Mouse (Mus musculus) cerebellum, adult 9-10 months (tissue): ENCODE results near the gene Gimap5.

Source experiments
- DNase-seq: peaks from one replicate; pipeline ENCODE4 v3.0.0; 2022

Gene Gimap5

DNA sequence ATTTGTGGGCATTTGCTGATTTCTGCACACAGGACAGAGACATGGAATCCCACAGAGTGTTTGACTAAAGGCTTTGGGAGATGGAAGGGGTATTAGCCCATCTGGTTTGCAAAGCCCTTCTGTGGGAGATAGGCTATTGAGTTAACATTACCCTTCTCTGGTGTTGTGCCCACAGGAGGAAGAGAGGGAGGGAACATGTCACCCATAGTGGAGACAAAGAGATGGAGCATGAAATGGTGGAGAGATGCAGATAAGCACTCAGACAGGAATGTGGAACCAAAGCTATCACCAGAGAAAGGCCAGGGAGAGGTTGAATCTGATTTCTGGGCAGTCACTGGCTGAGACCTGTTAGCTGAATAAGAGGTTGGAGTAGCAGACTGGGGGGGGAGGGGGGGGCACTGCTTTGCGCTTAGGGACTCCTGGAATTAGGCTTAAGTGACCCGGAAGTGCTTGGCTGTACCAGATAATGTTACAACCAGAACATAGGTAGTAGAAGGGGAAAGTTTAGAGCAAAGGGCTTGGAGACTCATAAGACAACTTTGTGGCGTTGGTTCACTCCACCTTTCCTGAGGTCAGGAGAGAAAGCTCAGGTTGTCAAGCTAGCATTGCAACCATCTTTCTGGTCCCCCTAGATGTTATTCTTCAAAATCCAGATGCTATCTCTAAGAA, 5.4 kb upstream of the Gimap5 start:
- no peak for DNase-seq

DNA sequence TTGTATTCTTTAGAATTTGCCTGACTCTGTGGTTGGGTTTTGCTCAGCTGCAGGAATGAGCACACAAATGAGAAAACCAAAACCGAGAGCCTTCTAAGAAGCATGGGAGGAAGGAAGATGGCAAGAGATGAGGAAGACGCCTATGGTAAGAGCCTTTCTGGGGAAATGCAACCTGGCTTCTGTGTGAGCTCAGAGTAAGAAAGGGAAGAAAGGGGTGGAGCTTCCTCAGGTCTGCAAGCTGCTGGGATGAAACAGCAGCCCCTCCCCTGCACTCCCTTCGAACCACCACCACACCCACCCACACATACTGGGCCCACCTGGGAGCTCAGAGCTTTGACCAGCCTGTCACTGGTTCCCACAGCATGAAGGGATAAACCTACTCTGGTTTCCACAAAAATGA, 4.7 kb upstream of the Gimap5 start:
- no peak for DNase-seq

DNA sequence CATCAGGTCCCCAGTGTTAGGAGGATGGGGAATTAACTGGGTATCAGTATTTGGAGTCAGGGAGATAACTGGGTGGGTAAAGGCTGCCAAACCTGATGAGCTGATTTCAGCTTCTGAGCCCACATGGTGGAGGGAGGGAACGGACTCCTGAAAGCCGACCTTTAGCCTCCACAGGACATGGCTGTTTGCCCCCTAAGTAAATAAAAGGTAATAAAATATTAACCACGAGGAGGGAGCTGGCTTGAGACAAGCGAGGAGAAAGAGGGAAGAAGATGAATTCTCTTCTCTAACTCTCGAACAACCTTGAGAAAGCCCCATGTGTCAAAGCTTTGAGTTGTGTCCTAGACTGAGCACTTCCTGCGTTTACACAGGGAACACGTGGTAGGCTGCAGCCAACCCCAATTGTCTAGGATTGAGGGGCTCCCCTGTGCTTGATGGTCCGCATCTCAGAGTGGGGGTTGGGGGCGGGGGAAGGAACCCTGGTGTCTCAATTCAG, 4.2 kb upstream of the Gimap5 start:
- no peak for DNase-seq

DNA sequence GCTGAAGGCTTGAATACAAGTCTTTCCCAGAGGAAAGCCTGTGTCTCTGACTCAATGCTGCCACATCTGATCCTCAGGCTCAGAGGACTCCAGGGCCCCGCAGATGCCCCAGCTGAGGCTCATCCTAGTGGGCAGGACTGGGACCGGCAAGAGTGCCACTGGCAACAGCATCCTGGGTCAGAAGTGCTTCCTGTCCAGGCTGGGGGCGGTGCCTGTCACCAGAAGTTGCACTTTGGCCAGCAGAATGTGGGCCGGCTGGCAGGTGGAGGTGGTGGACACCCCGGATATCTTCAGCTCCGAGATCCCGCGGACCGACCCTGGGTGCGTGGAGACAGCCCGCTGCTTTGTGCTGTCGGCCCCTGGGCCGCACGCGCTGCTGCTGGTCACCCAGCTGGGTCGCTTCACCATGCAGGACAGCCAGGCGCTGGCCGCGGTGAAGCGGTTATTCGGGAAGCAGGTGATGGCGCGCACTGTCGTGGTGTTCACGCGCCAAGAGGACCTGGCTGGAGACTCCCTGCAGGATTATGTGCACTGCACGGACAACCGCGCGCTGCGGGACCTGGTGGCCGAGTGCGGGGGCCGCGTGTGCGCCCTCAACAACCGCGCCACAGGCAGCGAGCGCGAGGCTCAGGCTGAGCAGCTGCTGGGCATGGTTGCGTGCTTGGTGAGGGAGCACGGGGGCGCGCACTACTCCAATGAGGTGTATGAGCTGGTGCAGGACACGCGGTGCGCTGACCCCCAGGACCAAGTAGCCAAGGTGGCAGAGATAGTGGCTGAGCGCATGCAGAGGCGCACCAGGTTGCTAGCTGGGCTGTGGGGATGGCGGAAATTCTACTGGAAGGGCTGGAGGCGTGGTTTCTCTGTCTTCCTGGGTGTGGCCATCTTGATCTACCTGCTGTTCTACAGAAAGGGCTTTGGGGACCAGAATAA, 3.3 kb upstream of the Gimap5 start:
- DNase-seq: no peak

DNA sequence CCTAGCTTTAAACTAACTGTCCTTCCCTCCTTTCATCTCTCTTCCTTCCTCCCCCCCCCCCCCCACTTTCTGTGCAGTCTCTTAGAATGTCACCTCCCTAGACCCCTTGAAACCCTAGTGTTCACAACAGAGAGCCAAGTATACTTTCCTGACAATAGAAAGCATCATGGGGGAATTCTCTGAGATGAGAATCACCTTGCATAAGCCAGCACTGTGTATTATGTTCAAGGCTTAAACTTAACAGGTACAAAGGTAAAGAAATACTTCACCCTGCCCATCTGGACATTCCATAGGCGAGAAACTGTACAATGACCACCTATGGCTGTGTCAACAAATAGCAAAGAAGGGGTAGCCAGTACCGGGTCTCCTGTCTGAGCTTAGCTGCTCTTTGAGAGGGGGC, 507 bp upstream of the Gimap5 start:
- DNase-seq: no peak

DNA sequence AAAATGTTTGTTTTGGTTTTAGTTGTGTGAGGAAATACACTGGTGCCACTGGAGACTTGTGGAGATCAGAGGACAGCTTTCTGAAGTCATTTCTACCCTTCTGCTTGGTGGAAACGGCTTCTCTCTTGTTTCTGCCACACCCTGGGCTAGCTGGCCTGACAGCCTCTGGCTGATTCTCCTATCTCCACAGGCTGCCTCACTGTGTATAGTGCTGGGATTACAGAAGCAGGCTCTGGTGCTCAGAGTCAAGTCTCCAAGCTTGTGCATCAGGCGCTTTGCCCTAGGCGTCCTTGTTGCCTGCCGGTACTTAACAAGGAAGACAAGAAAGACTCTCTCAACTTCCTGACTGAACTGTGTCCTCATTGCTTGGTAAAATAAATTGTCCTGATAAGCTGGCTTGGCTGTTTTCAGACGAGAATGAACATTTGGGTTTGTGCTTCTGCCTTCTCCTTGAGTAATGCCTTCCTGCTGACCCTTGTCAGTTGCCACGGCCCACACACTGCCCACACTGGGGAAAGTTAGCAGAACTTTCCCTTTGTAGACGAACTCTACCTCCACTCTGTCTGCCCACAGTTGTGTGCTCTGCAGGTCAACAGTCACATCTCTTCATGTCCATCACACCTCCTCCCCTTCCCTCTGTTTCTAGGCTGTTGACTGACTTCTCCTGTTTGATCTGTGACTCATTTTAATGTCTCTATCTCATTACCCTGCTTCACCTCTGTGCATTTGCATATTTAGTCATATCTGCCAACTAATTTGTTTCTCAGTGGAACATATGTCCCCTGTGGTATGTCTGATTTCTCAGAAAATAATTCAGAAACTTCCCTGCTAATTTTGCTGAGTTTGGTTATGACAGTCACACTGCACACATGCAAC, 1.3 kb downstream of the Gimap5 start:
- no peak for DNase-seq

DNA sequence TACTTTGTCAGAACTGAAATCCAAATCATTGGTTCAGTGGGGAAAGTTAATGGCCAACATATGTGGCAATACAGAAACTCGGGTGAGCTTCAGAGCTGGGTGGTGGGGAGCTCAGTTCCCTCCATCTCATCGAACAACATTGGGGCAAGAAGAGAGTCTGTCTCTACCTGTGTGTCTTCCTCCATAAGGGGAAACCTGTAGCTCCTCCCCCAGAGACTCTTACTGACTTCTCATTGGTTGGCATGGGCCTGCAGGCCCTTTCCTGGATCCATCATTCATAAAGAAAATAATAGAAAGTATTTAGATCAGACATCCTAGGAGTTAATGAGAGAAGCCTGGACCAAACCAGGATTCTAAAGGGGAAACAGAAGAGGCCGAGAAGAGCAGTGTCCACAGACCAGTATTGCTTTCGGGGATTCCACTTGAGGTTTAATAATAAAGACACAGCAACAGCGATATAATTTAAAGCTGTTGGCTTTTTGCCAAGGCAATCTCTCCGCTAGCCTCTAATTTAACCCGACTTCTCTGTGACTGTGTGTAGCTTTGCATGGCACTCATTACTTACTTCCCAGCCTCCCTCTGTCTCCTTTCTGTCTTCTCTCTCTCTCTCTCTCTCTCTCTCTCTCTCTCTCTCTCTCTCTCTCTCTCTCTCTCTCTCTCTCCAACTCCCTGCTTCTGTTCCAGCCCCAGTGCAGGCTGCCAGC, 17.7 kb downstream of the Gimap5 start:
- DNase-seq: no peak

DNA sequence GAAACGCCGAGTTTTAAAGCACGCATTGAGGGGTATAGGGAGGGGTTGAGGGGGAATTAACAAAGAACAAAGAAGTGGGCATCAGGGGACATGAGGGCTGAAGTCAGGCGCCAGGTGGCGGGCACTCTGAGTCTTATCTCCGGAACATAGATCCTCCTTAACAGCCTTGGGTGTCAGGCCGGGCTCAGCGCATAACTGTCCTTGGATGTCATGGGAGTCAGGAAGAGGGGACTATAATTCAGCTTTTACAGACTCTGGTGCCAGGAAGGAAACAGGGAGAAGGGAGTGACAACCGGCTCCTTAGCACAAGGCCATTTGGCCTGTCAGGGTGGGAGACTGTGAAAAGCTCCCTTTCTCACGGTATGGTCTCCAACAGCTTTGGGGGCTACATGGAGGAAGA, 18.5 kb downstream of the Gimap5 start:
- no peak for DNase-seq

DNA sequence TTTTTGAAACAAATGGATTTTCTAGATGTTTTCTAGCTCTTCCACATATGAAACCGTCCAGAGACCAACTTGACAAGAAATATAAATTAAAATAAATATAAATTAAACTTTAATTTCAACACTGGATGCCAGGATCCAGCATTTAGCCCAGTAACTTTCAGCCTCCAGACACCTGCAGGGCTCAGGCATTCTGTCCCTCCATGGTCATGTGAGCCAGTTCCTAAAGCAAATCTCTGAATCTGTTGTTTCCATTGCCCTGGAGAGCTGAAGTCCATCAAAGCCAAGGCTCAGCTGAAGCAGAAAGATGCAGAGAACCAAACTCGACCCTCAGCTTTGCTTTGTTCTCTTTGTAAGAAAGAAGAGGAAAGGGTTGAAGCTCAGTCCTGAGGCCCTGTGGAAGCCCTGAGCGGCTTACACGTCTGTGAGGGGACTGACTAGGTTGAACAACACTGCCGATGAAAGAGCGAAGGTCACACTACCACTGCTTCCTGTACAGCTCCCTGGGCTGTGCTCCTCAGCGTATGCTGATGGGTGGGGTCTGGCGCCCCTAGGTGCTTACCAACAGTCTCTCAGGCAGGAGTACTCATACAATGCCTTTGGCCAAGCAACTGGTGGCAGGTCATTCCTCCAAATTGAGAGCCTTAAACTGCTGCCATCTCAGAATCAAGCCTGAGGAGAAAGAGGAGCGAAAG, 22.3 kb downstream of the Gimap5 start:
- no peak for DNase-seq

DNA sequence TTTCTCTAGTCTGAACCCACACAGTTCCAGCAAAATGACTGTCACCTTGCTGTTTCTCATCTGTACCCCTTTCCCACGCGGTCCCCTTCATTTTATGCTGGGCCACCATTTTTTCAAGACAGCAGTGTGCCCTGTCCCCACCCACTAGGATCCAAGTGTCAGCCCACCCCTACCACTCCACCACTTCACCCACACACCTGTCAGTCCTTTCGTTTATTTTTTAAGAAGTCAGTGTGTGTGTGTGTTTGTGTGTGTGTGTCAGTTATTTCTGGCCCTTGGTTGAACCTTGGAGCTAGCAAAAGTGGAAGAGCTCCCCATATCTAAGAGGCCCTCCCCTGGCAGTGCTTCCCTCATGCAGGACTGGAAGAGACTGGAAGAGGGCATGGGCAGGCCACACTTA, 22.9 kb downstream of the Gimap5 start:
- no peak for DNase-seq

DNA sequence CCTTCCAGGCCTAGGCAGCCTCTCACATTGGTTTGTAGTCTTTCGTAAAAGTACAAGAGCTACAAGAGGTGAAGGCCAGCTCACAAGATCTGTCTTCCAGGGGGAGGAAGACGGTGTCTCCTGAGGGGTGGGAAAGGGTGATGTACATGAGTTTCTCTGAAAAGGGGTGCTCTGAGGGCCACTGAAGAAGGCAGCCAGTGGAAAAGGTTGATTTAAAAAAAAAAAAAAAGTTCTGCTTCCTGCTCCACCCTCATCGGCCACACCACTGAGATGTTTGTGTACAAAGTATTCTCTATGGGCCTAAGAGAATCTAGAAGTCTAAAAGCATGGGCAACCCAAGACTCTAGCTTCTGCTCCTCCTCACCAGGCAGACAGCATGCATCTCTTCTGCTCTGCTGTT, 24.7 kb downstream of the Gimap5 start, which contains the start of gene Gimap3:
Gene Gimap3 (minus strand): TSS at position 156 of the 400 bp plus-strand sequence.
- DNase-seq: no peak

DNA sequence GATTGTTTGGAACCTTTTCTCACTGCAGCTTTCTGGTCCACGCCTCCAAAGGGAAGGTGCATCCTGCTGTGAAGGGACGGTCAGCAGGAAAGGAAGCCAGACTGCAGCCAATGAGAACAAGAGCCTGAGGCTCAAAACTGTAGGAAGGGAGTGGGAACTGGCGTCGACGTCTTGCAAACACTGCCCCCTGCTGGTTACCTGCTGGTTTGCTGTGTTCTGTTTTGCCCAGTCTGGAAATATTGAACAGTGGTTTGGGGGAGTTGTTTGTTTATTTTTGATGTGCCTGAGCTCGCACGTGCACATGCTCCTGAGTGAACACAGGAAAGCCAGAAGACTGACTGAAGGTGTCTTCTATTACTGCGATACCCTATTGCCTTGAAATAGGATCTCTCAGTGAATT, 26.0 kb downstream of the Gimap5 start:
- DNase-seq: peak; percentile 58

DNA sequence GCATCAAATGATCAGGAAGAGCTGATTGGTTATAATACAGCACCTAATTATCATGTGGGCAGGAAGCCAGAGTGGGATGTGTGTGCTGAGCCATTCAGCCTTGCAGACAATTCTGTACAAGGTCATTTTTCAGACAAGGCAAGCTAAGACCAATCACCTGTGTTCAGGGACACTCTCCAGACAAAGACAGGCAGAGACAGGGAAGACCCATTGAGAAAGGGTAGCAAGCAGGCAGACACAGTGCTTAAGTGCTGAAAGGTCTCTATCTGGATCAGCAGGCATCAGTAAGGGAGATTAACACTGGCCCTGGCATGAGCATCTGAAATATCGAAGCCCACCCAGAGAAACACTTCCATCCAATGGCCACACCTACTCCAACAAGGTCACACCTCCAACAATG, 38.4 kb downstream of the Gimap5 start:
- no peak for DNase-seq

DNA sequence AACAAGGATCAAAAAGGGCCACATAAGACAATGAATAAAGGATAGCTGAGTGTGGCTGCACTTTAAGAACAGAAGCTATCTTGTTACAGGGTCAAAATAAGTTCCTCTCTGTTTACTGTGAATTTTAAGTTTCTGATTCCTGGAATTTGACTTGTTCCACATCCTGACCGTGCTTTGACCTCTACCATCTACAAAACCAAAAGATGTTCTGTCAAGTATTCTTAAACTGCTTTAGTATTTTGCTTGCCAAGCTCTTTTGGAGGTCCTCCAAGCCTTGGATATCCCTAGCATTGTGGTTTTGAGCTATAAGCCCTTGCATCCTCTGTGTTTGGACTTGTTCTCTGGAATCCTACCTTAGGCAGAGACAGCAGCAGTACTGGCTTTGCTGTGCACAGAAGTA, 39.2 kb downstream of the Gimap5 start:
- no peak for DNase-seq

DNA sequence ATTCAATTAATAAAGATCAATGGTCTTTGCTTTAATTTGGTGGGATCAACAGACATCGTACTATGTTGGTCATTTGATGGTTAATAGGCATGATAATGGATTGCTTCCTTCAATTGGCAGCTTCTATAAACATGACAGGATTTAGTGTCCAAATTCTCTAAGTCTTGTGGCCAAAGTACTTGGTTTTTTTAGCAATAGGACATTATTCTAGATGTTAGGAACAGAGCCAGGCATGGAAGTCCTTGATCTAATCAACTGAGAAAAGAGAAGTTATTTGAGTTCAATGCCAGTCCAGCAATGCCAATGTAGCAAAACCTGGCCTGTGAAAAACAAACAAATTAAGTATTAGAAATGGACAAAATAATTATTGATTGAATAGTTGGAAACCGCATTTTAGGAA, 39.6 kb downstream of the Gimap5 start:
- DNase-seq: no peak

DNA sequence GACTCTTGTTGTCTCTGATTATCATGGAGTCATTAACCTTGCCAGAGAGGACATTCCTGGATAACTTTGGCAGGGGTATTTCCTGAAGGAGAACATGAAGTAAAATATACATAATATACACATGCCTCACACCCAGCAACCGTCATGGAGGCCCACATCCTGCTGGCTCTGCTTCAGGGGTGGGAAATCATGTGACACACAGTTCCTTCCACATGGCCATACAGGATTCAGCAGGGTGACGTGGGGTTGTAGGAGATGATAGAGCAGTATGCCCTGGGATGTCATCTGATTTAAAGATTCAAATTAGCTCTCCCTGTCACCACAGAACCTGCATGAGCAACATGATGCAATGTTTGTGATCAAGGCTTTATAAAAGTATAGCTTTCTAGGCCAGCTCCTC, 41.9 kb downstream of the Gimap5 start:
- DNase-seq: no peak

DNA sequence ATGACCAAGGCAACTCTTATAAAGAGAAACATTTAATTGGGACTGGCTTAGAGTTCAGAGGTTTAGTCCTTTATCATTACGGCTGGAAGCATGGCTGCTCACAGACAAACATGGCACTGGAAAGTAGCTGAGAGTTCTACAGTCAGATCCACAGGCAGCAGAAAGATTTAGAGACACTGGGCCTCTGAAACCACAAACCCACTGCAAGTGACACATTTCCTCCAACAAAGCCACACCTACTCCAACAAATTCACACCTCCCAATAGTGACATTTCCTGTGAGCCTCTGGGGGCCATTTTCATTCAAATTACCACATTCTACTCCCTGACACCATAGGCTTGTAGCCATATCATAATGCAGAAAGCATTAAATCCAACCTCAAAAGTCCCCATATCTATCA, 55.9 kb downstream of the Gimap5 start:
- DNase-seq: no peak

DNA sequence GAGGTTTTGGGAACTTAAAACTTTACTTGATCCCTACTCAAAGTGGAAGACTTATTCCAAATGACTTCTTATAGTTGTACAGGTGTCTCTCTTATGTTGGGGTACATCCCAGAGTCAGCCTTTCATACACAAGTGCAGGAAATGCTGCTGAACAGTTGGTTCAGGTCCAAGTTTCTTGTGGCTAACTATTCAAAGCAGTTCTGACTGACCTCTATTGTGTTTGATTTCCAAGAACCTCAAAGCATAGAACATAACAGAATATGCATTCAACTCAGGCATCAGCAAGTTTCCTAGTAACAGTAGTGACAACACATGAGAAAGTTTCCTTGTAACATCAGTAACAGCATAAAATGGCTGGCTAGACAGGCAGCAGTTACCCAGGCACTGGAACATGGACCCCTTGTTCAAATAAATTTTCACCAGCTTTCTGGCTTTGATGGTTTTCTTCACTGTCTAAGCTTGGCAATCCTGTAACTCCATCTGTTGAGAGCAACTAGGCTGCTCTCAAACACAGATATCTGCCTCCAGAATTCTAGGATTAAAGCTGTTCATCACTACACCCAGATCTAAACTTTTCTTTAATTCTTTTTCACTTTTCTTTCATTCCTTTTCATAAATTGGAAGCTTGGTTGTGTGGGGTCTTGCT, 57.5 kb downstream of the Gimap5 start:
- DNase-seq: no peak
